Mouse (Mus musculus) myocyte (in vitro differentiated cells): ENCODE data around the gene Bmper. TPM values are rescaled to one million over a fixed set of nuclear protein-coding genes. Genes with fewer than 3 reads are reported as not detected.

ENCODE experiments used
- H3K27me3 ChIP-seq: one replicate; pipeline ENCODE4 v1.6.1; 2011; ENCODE audit not compliant: control insufficient read depth, insufficient read depth, insufficient read length
- H3K36me3 ChIP-seq: one replicate; pipeline ENCODE4 v1.6.1; 2011; ENCODE audit not compliant: control insufficient read depth, insufficient read depth
- H3K4me2 ChIP-seq: one replicate; pipeline ENCODE4 v1.6.1; 2011; ENCODE audit warnings: low read depth, control low read depth
- H3K4me3 ChIP-seq: one replicate; pipeline ENCODE4 v1.5.1; 2011; ENCODE audit warnings: mild to moderate bottlenecking, control low read depth, moderate library complexity
- H3K79me2 ChIP-seq: one replicate; pipeline ENCODE4 v1.6.1; 2011; ENCODE audit not compliant: control insufficient read depth, insufficient read depth
- H3ac ChIP-seq: one replicate; pipeline ENCODE4 v1.6.1; 2011; ENCODE audit not compliant: control insufficient read depth, insufficient read length
- CEBPB ChIP-seq: IDR thresholded peaks from 2 replicates; pipeline ENCODE4 v1.6.1; 2011; ENCODE audit warnings: mild to moderate bottlenecking, moderate library complexity; ENCODE audit not compliant: poor library complexity, insufficient read depth, severe bottlenecking
- E2F4 ChIP-seq: IDR thresholded peaks from one replicate; pipeline ENCODE4 v1.6.1; 2011; ENCODE audit warnings: mild to moderate bottlenecking, control low read depth, moderate library complexity; ENCODE audit not compliant: insufficient read depth
- MAX ChIP-seq: IDR thresholded peaks from one replicate; pipeline ENCODE4 v1.6.1; 2011; ENCODE audit warnings: low read depth, mild to moderate bottlenecking, control low read depth
- MYOD1 ChIP-seq, 3 experiments: IDR thresholded peaks; one replicate each; pipeline ENCODE4 v1.6.1; 2011; ENCODE audit warnings: control low read depth in 2 of 3, low read depth in 2 of 3, mild to moderate bottlenecking in 2 of 3, moderate library complexity in 1 of 3; ENCODE audit not compliant: insufficient read length in 2 of 3, control insufficient read depth in 1 of 3
- MYOG ChIP-seq, 3 experiments: IDR thresholded peaks; one replicate each; pipeline ENCODE4 v1.6.1; 2011; ENCODE audit warnings: control low read depth in 2 of 3, low read depth in 2 of 3, mild to moderate bottlenecking in 2 of 3; ENCODE audit not compliant: insufficient read length in 2 of 3, control insufficient read depth in 1 of 3, insufficient read depth in 1 of 3
- POLR2A ChIP-seq: IDR thresholded peaks from one replicate; pipeline ENCODE4 v1.6.1; 2011; ENCODE audit warnings: low read depth, mild to moderate bottlenecking, control low read depth, moderate library complexity; ENCODE audit not compliant: insufficient read length
- POLR2AphosphoS2 ChIP-seq: IDR thresholded peaks from one replicate; pipeline ENCODE4 v1.6.1; 2011; ENCODE audit warnings: low read depth, control low read depth; ENCODE audit not compliant: insufficient read length
- REST ChIP-seq: IDR thresholded peaks from one replicate; pipeline ENCODE4 v1.6.1; 2011; ENCODE audit warnings: mild to moderate bottlenecking, control low read depth, moderate library complexity; ENCODE audit not compliant: insufficient read depth, insufficient read length
- SRF ChIP-seq: IDR thresholded peaks from one replicate; pipeline ENCODE4 v1.6.1; 2011; ENCODE audit warnings: low read depth; ENCODE audit not compliant: control insufficient read depth, insufficient read length
- TCF12 ChIP-seq: IDR thresholded peaks from one replicate; pipeline ENCODE4 v1.6.1; 2011; ENCODE audit warnings: mild to moderate bottlenecking, control low read depth; ENCODE audit not compliant: poor library complexity, insufficient read depth, severe bottlenecking
- TCF3 ChIP-seq: IDR thresholded peaks from one replicate; pipeline ENCODE4 v1.6.1; 2011; ENCODE audit warnings: low read depth, control low read depth; ENCODE audit not compliant: insufficient read length
- USF1 ChIP-seq: IDR thresholded peaks from one replicate; pipeline ENCODE4 v1.6.1; 2011; ENCODE audit warnings: low read depth, mild to moderate bottlenecking, control low read depth, moderate library complexity
- polyA plus RNA-seq: library from polyadenylated mRNA; unstranded; fragments of >200 nt; fragmentation: generic; extraction: Trizol; gene quantifications from one replicate; pipeline ENCODE4 v1.2.1, GENCODE M21; 2012; ENCODE audit warnings: missing spikeins

Bmper gene
- polyA plus RNA-seq, 1 experiment: 2.2 TPM

DNA sequence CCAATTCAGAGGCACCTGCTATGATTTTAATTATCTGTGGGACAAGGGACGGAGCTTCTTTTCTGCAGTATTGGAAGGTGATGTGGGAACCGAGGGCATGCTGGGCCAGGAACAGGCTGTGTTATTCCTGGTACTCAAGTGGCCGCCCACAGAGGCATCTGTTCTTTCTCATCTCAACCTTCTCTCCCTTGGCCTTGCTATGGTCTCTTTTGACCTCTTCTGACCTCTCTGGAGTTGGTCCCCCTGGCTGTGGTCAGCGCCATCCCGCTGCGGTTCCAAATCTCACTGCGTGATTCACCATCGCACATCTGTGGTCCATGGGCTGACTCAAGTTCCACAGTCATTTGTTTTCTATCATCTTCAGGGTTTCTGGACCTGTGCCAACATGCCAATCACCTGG, 77.5 kb downstream of the Bmper start:
- Histone ChIP-seq H3K79me2 (no peaks in the 10 kb centered on the region), H3K4me2 (peak overlapping the region; percentile 68), H3K36me3 (no peaks in the 10 kb centered on the region), H3K27me3 (no peaks in the 10 kb centered on the region), H3ac (no peak overlapping the region), H3K4me3 (no peak overlapping the region)
- TF ChIP-seq MYOG (IDR thresholded peaks at IDR 0.05; ENCODE audit: control insufficient read depth in 1 of 3, insufficient read depth in 1 of 3, insufficient read length in 2 of 3, low read depth in 2 of 3): peak in 2 of 3 experiments; percentile 58 to 81
- peak; percentile 40 for TF ChIP-seq TCF3
- TF ChIP-seq MYOD1 (IDR thresholded peaks at IDR 0.05; ENCODE audit: control insufficient read depth in 1 of 3, insufficient read length in 2 of 3, low read depth in 2 of 3): peak; percentile 71 to 88 (median 83)
- TF ChIP-seq REST: no peak
- TF ChIP-seq TCF12: peak; percentile 38

GRCm38 (mm10) chr9:23305681-23306080, 82.8 kb downstream of the Bmper start:
- H3K79me2 ChIP-seq: no peaks in the 10 kb centered on the region
- H3ac ChIP-seq: no peak overlapping the region
- no peaks in the 10 kb centered on the region for H3K36me3 ChIP-seq
- H3K27me3 ChIP-seq: no peaks in the 10 kb centered on the region
- no peak overlapping the region for H3K4me3 ChIP-seq
- TF ChIP-seq USF1 (no peak), MYOG (IDR thresholded peaks at IDR 0.05; ENCODE audit: control insufficient read depth in 1 of 3, insufficient read depth in 1 of 3, insufficient read length in 2 of 3, low read depth in 2 of 3) (no peak), POLR2A (no peak), TCF3 (no peak), SRF (no peak), TCF12 (no peak)
- no peak overlapping the region for H3K4me2 ChIP-seq

DNA sequence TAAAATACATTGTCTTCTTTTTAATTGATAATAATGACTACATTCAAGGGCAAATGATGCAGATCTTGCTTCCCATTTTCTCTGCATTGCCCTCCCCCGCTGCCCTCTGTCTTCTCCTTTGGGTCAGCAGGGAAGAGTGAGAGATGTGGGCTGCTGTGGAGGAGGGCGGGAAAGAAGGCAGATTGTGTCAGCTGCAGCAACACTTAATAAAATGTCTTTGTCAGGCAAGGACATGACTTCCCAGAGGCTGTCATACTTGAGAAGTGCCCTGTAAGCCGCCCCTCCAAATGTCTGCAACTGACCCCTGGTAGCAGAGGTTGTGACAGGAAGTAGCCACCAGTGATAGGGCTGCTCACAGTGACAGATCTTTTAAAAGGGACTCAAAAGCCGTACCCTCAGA, 83.3 kb downstream of the Bmper start:
- Histone ChIP-seq H3K27me3 (no peaks in the 10 kb centered on the region), H3ac (no peak overlapping the region), H3K4me3 (no peak overlapping the region), H3K36me3 (no peaks in the 10 kb centered on the region), H3K79me2 (no peaks in the 10 kb centered on the region), H3K4me2 (no peak overlapping the region)
- TF ChIP-seq POLR2AphosphoS2 (no peak), TCF12 (no peak), CEBPB (no peak), REST (no peak), POLR2A (no peak), MAX (no peak), MYOD1 (IDR thresholded peaks at IDR 0.05; ENCODE audit: control insufficient read depth in 1 of 3, insufficient read length in 2 of 3, low read depth in 2 of 3) (no peak), MYOG (IDR thresholded peaks at IDR 0.05; ENCODE audit: control insufficient read depth in 1 of 3, insufficient read depth in 1 of 3, insufficient read length in 2 of 3, low read depth in 2 of 3) (no peak), SRF (no peak), USF1 (no peak), TCF3 (no peak), E2F4 (no peak)

GRCm38 (mm10) chr9:23307835-23308234, 85.0 kb downstream of the Bmper start:
- no peaks in the 10 kb centered on the region for H3K27me3 ChIP-seq
- H3K79me2 ChIP-seq: no peaks in the 10 kb centered on the region
- H3K4me2 ChIP-seq: no peak overlapping the region
- no peaks in the 10 kb centered on the region for H3K36me3 ChIP-seq
- H3K4me3 ChIP-seq: no peak overlapping the region
- no peak overlapping the region for H3ac ChIP-seq
- TF ChIP-seq SRF: no peak
- TF ChIP-seq MAX: no peak
- no peak for TF ChIP-seq USF1
- no peak for TF ChIP-seq MYOG (IDR thresholded peaks at IDR 0.05; ENCODE audit: control insufficient read depth in 1 of 3, insufficient read depth in 1 of 3, insufficient read length in 2 of 3, low read depth in 2 of 3)
- no peak for TF ChIP-seq E2F4
- TF ChIP-seq REST: no peak
- TF ChIP-seq POLR2A: no peak
- TF ChIP-seq CEBPB: no peak
- TF ChIP-seq MYOD1 (IDR thresholded peaks at IDR 0.05; ENCODE audit: control insufficient read depth in 1 of 3, insufficient read length in 2 of 3, low read depth in 2 of 3): no peak
- no peak for TF ChIP-seq POLR2AphosphoS2
- TF ChIP-seq TCF12: no peak
- TF ChIP-seq TCF3: no peak

DNA sequence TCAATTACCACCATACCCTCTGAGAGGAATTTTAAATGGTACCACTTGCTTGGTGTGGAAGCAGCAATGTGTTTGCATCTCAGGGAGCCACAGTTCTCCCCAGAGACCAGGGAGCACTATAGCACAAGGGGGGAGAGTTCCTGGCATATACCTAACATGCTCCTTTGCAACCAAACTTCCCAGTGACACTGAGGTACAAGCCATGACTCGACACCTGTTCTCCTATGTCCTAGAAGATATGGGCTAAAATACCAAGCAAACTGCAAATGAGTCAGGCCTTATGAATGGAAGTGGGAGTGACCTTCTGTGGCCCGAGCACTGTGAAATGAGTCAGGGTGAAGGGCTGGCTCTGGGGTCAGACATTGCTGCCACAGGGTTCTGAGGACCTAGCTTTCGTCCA, 88.1 kb downstream of the Bmper start:
- TF ChIP-seq TCF3 (no peak), USF1 (no peak), REST (no peak), MYOD1 (IDR thresholded peaks at IDR 0.05; ENCODE audit: control insufficient read depth in 1 of 3, insufficient read length in 2 of 3, low read depth in 2 of 3) (peak in 2 of 3 experiments; percentile 63 to 65)
- H3K4me2 ChIP-seq: no peak overlapping the region
- no peaks in the 10 kb centered on the region for H3K27me3 ChIP-seq

More for the DNA sequence above, 88.1 kb downstream of the Bmper start:
- H3K4me3 ChIP-seq: no peak overlapping the region
- no peaks in the 10 kb centered on the region for H3K79me2 ChIP-seq
- H3ac ChIP-seq: no peak overlapping the region
- H3K36me3 ChIP-seq: no peaks in the 10 kb centered on the region
